Mouse (Mus musculus) gastrocnemius, postnatal 4 days (tissue): Measurements from ENCODE around the gene Ube2l6. TPM values are rescaled to one million over a fixed set of nuclear protein-coding genes. Genes with fewer than 3 reads are reported as not detected.
A peak's percentile ranks its signal among the peaks of the same experiment; 100 is the strongest.

Source experiments
- DNase-seq, 2 experiments: peaks; one replicate each; pipeline ENCODE4 v3.0.0; 2021 to 2022; ENCODE audit warnings: low spot score in 2 of 2, mixed read lengths in 2 of 2
- long read RNA-seq, 2 experiments: library from polyadenylated mRNA; stranded (forward); transcript quantifications; one replicate each; pipeline ENCODE4 v2.0.0; 2021
- total RNA-seq, 2 experiments: library from RNA; stranded (reverse); gene quantifications; 2 replicates each; pipeline ENCODE4 v1.2.3; 2021

The Ube2l6 gene
- 10 to 100 TPM; 10.7 to 11.4 TPM for total RNA-seq
- long read RNA-seq, experiment 1, transcript Ube2l6-201 (4 exons, 1,560 nt), result major isoform, 19 of 21 reads
- long read RNA-seq, experiment 1, partial matches to known transcripts, result 0 of 21 reads
- long read RNA-seq, experiment 1, other reads (novel, unspliced or antisense), result 2 of 21 reads
- long read RNA-seq, experiment 2, transcript Ube2l6-201 (4 exons, 1,560 nt), result major isoform, 29 of 31 reads
- long read RNA-seq, experiment 2, partial matches to known transcripts, result 0 of 31 reads
- long read RNA-seq, experiment 2, other reads (novel, unspliced or antisense), result 2 of 31 reads

- peak; percentile 25 to 77 for DNase-seq
Measured at GRCm38 (mm10) chr2:84798493-84798921, at the start of gene Ube2l6. Ube2l6 (plus strand) TSS chr2:84798828.

GRCm38 (mm10) chr2:84750115-84750514 lies 48.5 kb upstream of the Ube2l6 start:
- no peak for DNase-seq

- DNase-seq, result no peak
Measured at GRCm38 (mm10) chr2:84756245-84756644, 42.4 kb upstream of the Ube2l6 start.

- no peak for DNase-seq
Measured at GRCm38 (mm10) chr2:84757026-84757682, 41.5 kb upstream of the Ube2l6 start.

GRCm38 (mm10) chr2:84758542-84759127 lies 40.0 kb upstream of the Ube2l6 start:
- DNase-seq, result peak in 1 of 2 experiments; percentile 32

- DNase-seq, result peak in 1 of 2 experiments; percentile 12
Measured at GRCm38 (mm10) chr2:84760777-84761176, 37.9 kb upstream of the Ube2l6 start.

- no peak for DNase-seq
Measured at GRCm38 (mm10) chr2:84761309-84761708, 37.3 kb upstream of the Ube2l6 start.

GRCm38 (mm10) chr2:84761840-84762239 lies 36.8 kb upstream of the Ube2l6 start:
- DNase-seq, result no peak

- no peak for DNase-seq
Measured at GRCm38 (mm10) chr2:84762295-84762694, 36.3 kb upstream of the Ube2l6 start.

GRCm38 (mm10) chr2:84762818-84763217 lies 35.8 kb upstream of the Ube2l6 start:
- no peak for DNase-seq

- DNase-seq, result no peak
Measured at GRCm38 (mm10) chr2:84770501-84770900, 28.1 kb upstream of the Ube2l6 start.

GRCm38 (mm10) chr2:84772454-84772853 lies 26.2 kb upstream of the Ube2l6 start:
- no peak for DNase-seq

- DNase-seq, result no peak
Measured at GRCm38 (mm10) chr2:84773195-84773594, 25.4 kb upstream of the Ube2l6 start.

- DNase-seq, result peak; percentile 64 to 81
Measured at GRCm38 (mm10) chr2:84774751-84775150, 23.9 kb upstream of the Ube2l6 start.

- no peak for DNase-seq
Measured at GRCm38 (mm10) chr2:84775241-84775640, 23.4 kb upstream of the Ube2l6 start, which contains the start of gene Serping1. Serping1 (minus strand) TSS chr2:84775444.

- peak in 1 of 2 experiments; percentile 41 for DNase-seq
Measured at GRCm38 (mm10) chr2:84775665-84776064, 23.0 kb upstream of the Ube2l6 start.

GRCm38 (mm10) chr2:84777706-84778105 lies 20.9 kb upstream of the Ube2l6 start:
- no peak for DNase-seq

GRCm38 (mm10) chr2:84779210-84779609 lies 19.4 kb upstream of the Ube2l6 start:
- no peak for DNase-seq

- DNase-seq, result no peak
Measured at GRCm38 (mm10) chr2:84783315-84783714, 15.3 kb upstream of the Ube2l6 start.

GRCm38 (mm10) chr2:84783840-84784566 lies 14.6 kb upstream of the Ube2l6 start:
- no peak for DNase-seq

GRCm38 (mm10) chr2:84788316-84788715 lies 10.3 kb upstream of the Ube2l6 start:
- no peak for DNase-seq
